In the genomic region with DNA sequence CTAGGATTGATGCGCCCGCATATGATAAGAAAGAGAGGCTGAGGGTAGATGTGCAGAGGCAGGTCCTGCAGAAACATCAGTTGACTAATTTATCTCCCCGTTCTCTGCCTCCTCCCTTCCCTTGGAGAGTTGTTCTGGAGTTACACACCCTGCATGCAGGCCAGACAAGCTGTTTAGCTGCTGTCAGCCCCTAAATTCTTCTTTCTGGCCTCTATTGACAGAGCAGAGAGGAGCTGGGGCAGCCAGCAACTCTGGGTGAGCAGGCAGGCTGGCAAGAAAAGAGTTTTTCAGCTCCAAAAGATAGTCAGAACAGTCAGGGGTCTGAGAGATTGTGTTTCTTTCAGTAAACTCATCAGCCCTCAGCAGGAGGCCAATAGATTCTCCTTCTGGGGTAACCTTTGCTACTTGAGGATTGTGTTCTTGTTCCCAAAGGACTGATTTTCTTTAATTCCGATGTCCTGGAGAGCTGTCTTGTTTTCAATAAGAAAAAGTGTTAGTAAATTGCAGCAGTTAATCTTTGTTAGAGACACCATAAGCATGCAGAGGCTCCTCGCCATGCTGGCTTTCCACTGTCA, we compare ENCODE assay signal across 15 mouse cellular contexts.
DNase-seq lines count a peak whose midpoint lies in the region; ATAC-seq and TF ChIP-seq lines count a peak whose summit lies in the region.
"Had no signal": no experiment of that assay in that cellular context is flagged by ENCODE, and none has a peak within 500 bp of the region (broad histone marks: within the 10 kb centered on the region; RNA-seq: fewer than 3 reads in every experiment).

No protein-coding gene starts in this region.

- no peak for TF ChIP-seq EP300 in liver, postnatal 0 days (IDR thresholded peaks at IDR 0.05; ENCODE audit: low read depth)

- H3K4me3 ChIP-seq in forebrain, postnatal 0 days (ENCODE audit: low read depth, low read length): no peak overlapping the region
- H3K4me3 ChIP-seq in forebrain, embryonic 10.5 days: no peak overlapping the region
- no peak overlapping the region for H3K4me3 ChIP-seq in midbrain, embryonic 14.5 days (replicated peaks; ENCODE audit: low read depth, low read length)
- no peak overlapping the region for H3K4me3 ChIP-seq in midbrain, embryonic 15.5 days
- H3K4me3 ChIP-seq in liver, postnatal 0 days (ENCODE audit: low read depth, low read length): no peak overlapping the region
- H3K4me3 ChIP-seq: erythroblast, embryonic 14.5 days; limb, embryonic 12.5 days; neural tube, embryonic 13.5 days had no signal

- H3K27me3 ChIP-seq in forebrain, postnatal 0 days (ENCODE audit: insufficient read depth, low read length): no peaks in the 10 kb centered on the region; the same call in 1 of the 2 replicates
- H3K27me3 ChIP-seq in forebrain, embryonic 10.5 days (ENCODE audit: poor library complexity, severe bottlenecking): peaks cover 8% of the 10 kb centered on the region
- H3K27me3 ChIP-seq in midbrain, embryonic 14.5 days (ENCODE audit: control insufficient read depth, insufficient read depth, low read length): no peaks in the 10 kb centered on the region
- H3K27me3 ChIP-seq in midbrain, embryonic 15.5 days (replicated peaks): no peaks in the 10 kb centered on the region
- 0 out of 2 replicates have a peak, but pooled peaks cover 6% of the 10 kb centered on the region for H3K27me3 ChIP-seq in liver, postnatal 0 days (ENCODE audit: insufficient read depth, low read length)
- H3K27me3 ChIP-seq: limb, embryonic 12.5 days; neural tube, embryonic 13.5 days had no signal

- H3K36me3 ChIP-seq in forebrain, postnatal 0 days (ENCODE audit: insufficient read depth): no peaks in the 10 kb centered on the region
- no peaks in the 10 kb centered on the region for H3K36me3 ChIP-seq in forebrain, embryonic 10.5 days (replicated peaks)
- no peaks in the 10 kb centered on the region for H3K36me3 ChIP-seq in midbrain, embryonic 14.5 days (ENCODE audit: control insufficient read depth, insufficient read depth, low read length)
- no peaks in the 10 kb centered on the region for H3K36me3 ChIP-seq in midbrain, embryonic 15.5 days (replicated peaks)
- no peaks in the 10 kb centered on the region for H3K36me3 ChIP-seq in liver, postnatal 0 days (replicated peaks; ENCODE audit: insufficient read depth, low read length)
- H3K36me3 ChIP-seq: G1E; limb, embryonic 12.5 days; neural tube, embryonic 13.5 days had no signal

- no peak for DNase-seq in forebrain, postnatal 0 days
- DNase-seq in forebrain, embryonic 10.5 days (ENCODE audit: extremely low spot score, low spot score): no peak
- DNase-seq in midbrain, embryonic 14.5 days: peak; percentile 19
- peak; percentile 35 to 69 for DNase-seq in heart, adult 18-20 months
- peak; percentile 24 for DNase-seq in heart, postnatal 4 days
- no peak for DNase-seq in liver, postnatal 0 days
- no peak for DNase-seq in retina, embryonic 14.5 days (ENCODE audit: low spot score)
- DNase-seq: cerebellum, adult 11 months; layer of hippocampus, adult 9-11 months had no signal

- no peak overlapping the region for H3K4me2 ChIP-seq in forebrain, postnatal 0 days (ENCODE audit: low read depth)
- H3K4me2 ChIP-seq in midbrain, embryonic 14.5 days (ENCODE audit: low read length): no peak overlapping the region
- no peak overlapping the region for H3K4me2 ChIP-seq in midbrain, embryonic 15.5 days
- no peak overlapping the region for H3K4me2 ChIP-seq in liver, postnatal 0 days (ENCODE audit: low read depth, low read length)
- H3K4me2 ChIP-seq: limb, embryonic 12.5 days; neural tube, embryonic 13.5 days had no signal

- 0 out of 2 replicates have a peak, but pooled peaks have one; percentile 27 for ATAC-seq in forebrain, postnatal 0 days
- no peak for ATAC-seq in midbrain, embryonic 14.5 days (ENCODE audit: low FRiP score, low TSS enrichment)
- no peak for ATAC-seq in midbrain, embryonic 15.5 days (replicated peaks)
- ATAC-seq in liver, postnatal 0 days: no peak

- no peaks in the 10 kb centered on the region for H3K4me1 ChIP-seq in forebrain, postnatal 0 days (ENCODE audit: insufficient read depth)
- H3K4me1 ChIP-seq in forebrain, embryonic 10.5 days: peaks cover 15% of the 10 kb centered on the region
- H3K4me1 ChIP-seq in midbrain, embryonic 14.5 days (ENCODE audit: control insufficient read depth, insufficient read depth, low read length): no peaks in the 10 kb centered on the region
- H3K4me1 ChIP-seq in midbrain, embryonic 15.5 days: no peaks in the 10 kb centered on the region
- peaks cover 3% of the 10 kb centered on the region; the same call in 1 of the 2 replicates for H3K4me1 ChIP-seq in liver, postnatal 0 days (ENCODE audit: insufficient read depth)

- no peak overlapping the region for H3K27ac ChIP-seq in forebrain, postnatal 0 days (ENCODE audit: low read depth, low read length)
- H3K27ac ChIP-seq in forebrain, embryonic 10.5 days: no peak overlapping the region
- H3K27ac ChIP-seq in midbrain, embryonic 14.5 days (replicated peaks; ENCODE audit: low read depth, low read length): no peak overlapping the region
- H3K27ac ChIP-seq in midbrain, embryonic 15.5 days: no peak overlapping the region
- H3K27ac ChIP-seq in liver, postnatal 0 days (ENCODE audit: low read depth): no peak overlapping the region
- H3K27ac ChIP-seq: kidney, postnatal 0 days; limb, embryonic 12.5 days; neural tube, embryonic 13.5 days had no signal

- no peak for TF ChIP-seq CTCF in forebrain, postnatal 0 days (IDR thresholded peaks at IDR 0.05; ENCODE audit: low read depth)
- TF ChIP-seq CTCF in liver, postnatal 0 days (IDR thresholded peaks at IDR 0.05; ENCODE audit: low read depth): no peak

- WGBS in forebrain, postnatal 0 days: 44% methylated on average over 5 of the region's 5 CpGs
- WGBS in forebrain, embryonic 10.5 days: 49% methylated on average over 5 of the region's 5 CpGs
- WGBS in midbrain, embryonic 14.5 days: 49% methylated on average over 5 of the region's 5 CpGs
- WGBS in midbrain, embryonic 15.5 days: 53% methylated on average over 5 of the region's 5 CpGs
- WGBS in liver, postnatal 0 days (ENCODE audit: insufficient replicate concordance): 60% methylated on average over 5 of the region's 5 CpGs

- no peak overlapping the region for H3K9ac ChIP-seq in forebrain, postnatal 0 days
- no peak overlapping the region for H3K9ac ChIP-seq in midbrain, embryonic 14.5 days (replicated peaks; ENCODE audit: low read length)
- H3K9ac ChIP-seq in midbrain, embryonic 15.5 days: no peak overlapping the region
- H3K9ac ChIP-seq in liver, postnatal 0 days (replicated peaks): no peak overlapping the region
- H3K9ac ChIP-seq: limb, embryonic 12.5 days; neural tube, embryonic 13.5 days had no signal

- no peaks in the 10 kb centered on the region for H3K9me3 ChIP-seq in forebrain, postnatal 0 days (ENCODE audit: low read length)
- H3K9me3 ChIP-seq in forebrain, embryonic 10.5 days: no peaks in the 10 kb centered on the region
- H3K9me3 ChIP-seq in midbrain, embryonic 14.5 days (ENCODE audit: control insufficient read depth, low read length): no peaks in the 10 kb centered on the region
- H3K9me3 ChIP-seq in midbrain, embryonic 15.5 days: no peaks in the 10 kb centered on the region
- H3K9me3 ChIP-seq in liver, postnatal 0 days (ENCODE audit: low read length): no peaks in the 10 kb centered on the region
- H3K9me3 ChIP-seq: limb, embryonic 12.5 days; neural tube, embryonic 13.5 days had no signal

Comparison
In these comparisons a context has a peak if more than half of its experiments do, and no peak if none do; other contexts are left out.
1. DNase-seq: peak in midbrain, embryonic 14.5 days (single experiment), heart, adult 18-20 months (2 of 2) and heart, postnatal 4 days (single experiment); none in forebrain, postnatal 0 days (single experiment), forebrain, embryonic 10.5 days (single experiment), liver, postnatal 0 days (single experiment) and retina, embryonic 14.5 days (single experiment).